Comparison of ENCODE assay signal across 26 mouse cellular contexts in genomic region chr1:189991089-189991488, GRCm38 (mm10).
DNase-seq lines count a peak whose midpoint lies in the region; ATAC-seq and TF ChIP-seq lines count a peak whose summit lies in the region.
"Had no signal": no experiment of that assay in that cellular context is flagged by ENCODE, and none has a peak within 500 bp of the region (broad histone marks: within the 10 kb centered on the region; RNA-seq: fewer than 3 reads in every experiment).

No protein-coding gene starts in this region.

- peak; percentile 35; the same call in 1 of the 2 replicates for ATAC-seq in midbrain, embryonic 11.5 days (ENCODE audit: low FRiP score)
- ATAC-seq in midbrain, embryonic 16.5 days = no peak
- ATAC-seq: activated CD4-positive, CD25-positive, alpha-beta regulatory T cell, adult 4 months; hindbrain, embryonic 16.5 days had no signal

- H3K9me3 ChIP-seq in midbrain, embryonic 11.5 days (ENCODE audit: control insufficient read depth, low read length) = no peaks in the 10 kb centered on the region
- H3K9me3 ChIP-seq in midbrain, embryonic 16.5 days (replicated peaks; ENCODE audit: control insufficient read depth, low read length, poor library complexity, severe bottlenecking) = no peaks in the 10 kb centered on the region
- H3K9me3 ChIP-seq: embryonic facial prominence, embryonic 12.5 days; heart, embryonic 13.5 days; limb, embryonic 10.5 days; limb, embryonic 15.5 days; liver, embryonic 13.5 days; neural tube, embryonic 15.5 days had no signal

- H3K9ac ChIP-seq in midbrain, embryonic 11.5 days (ENCODE audit: low read length) = no peak overlapping the region
- H3K9ac ChIP-seq in midbrain, embryonic 16.5 days (ENCODE audit: low read depth, low read length) = no peak overlapping the region
- H3K9ac ChIP-seq: embryonic facial prominence, embryonic 12.5 days; heart, embryonic 13.5 days; limb, embryonic 15.5 days; liver, embryonic 13.5 days; neural tube, embryonic 15.5 days had no signal

- no peaks in the 10 kb centered on the region for H3K79me2 ChIP-seq in myocyte (ENCODE audit: control insufficient read depth, insufficient read depth)

- no peak for TF ChIP-seq POLR2A in brain, embryonic 14.5 days (IDR thresholded peaks at IDR 0.05; ENCODE audit: borderline replicate concordance, extremely low read depth, insufficient read depth, insufficient read length, poor library complexity, severe bottlenecking)
- no peak for TF ChIP-seq POLR2A in myocyte (IDR thresholded peaks at IDR 0.05; ENCODE audit: insufficient read length, low read depth)

- no peaks in the 10 kb centered on the region for H3K36me3 ChIP-seq in midbrain, embryonic 11.5 days (ENCODE audit: control insufficient read depth, insufficient read depth, low read length)
- no peaks in the 10 kb centered on the region for H3K36me3 ChIP-seq in midbrain, embryonic 16.5 days (ENCODE audit: control insufficient read depth, insufficient read depth, low read length)
- H3K36me3 ChIP-seq in myocyte (ENCODE audit: control insufficient read depth, insufficient read depth) = no peaks in the 10 kb centered on the region
- H3K36me3 ChIP-seq: embryonic facial prominence, embryonic 12.5 days; heart, embryonic 13.5 days; limb, embryonic 10.5 days; limb, embryonic 15.5 days; liver, embryonic 13.5 days; neural tube, embryonic 15.5 days had no signal

- H3K27ac ChIP-seq in midbrain, embryonic 11.5 days (ENCODE audit: low read depth, low read length) = no peak overlapping the region
- no peak overlapping the region for H3K27ac ChIP-seq in midbrain, embryonic 16.5 days (ENCODE audit: low read length)
- H3K27ac ChIP-seq: embryonic facial prominence, embryonic 12.5 days; heart, embryonic 13.5 days; limb, embryonic 10.5 days; limb, embryonic 15.5 days; liver, embryonic 13.5 days; neural tube, embryonic 15.5 days had no signal

- H3ac ChIP-seq in myocyte (ENCODE audit: control insufficient read depth, insufficient read length) = no peak overlapping the region

- H3K4me3 ChIP-seq in midbrain, embryonic 11.5 days (ENCODE audit: low read depth, low read length) = no peak overlapping the region
- H3K4me3 ChIP-seq in midbrain, embryonic 16.5 days (ENCODE audit: low read depth, low read length) = no peak overlapping the region
- H3K4me3 ChIP-seq in myocyte = no peak overlapping the region
- H3K4me3 ChIP-seq: embryonic facial prominence, embryonic 12.5 days; heart, embryonic 13.5 days; limb, embryonic 10.5 days; limb, embryonic 15.5 days; liver, embryonic 13.5 days; neural tube, embryonic 15.5 days had no signal

- no peaks in the 10 kb centered on the region for H3K27me3 ChIP-seq in midbrain, embryonic 11.5 days (ENCODE audit: control insufficient read depth, insufficient read depth, low read length)
- no peaks in the 10 kb centered on the region for H3K27me3 ChIP-seq in midbrain, embryonic 16.5 days (ENCODE audit: control insufficient read depth, insufficient read depth, low read depth, low read length)
- H3K27me3 ChIP-seq in myocyte (ENCODE audit: control insufficient read depth, insufficient read depth, insufficient read length) = peaks cover 34% of the 10 kb centered on the region
- H3K27me3 ChIP-seq: neural tube, embryonic 15.5 days had no signal

- TF ChIP-seq CTCF in brain, embryonic 14.5 days (IDR thresholded peaks at IDR 0.05; ENCODE audit: borderline replicate concordance, extremely low read depth, insufficient read depth, insufficient read length) = no peak

- DNase-seq in heart, adult 11 months = peak; percentile 48
- DNase-seq in heart, adult 18-20 months = no peak
- DNase-seq in midbrain, embryonic 11.5 days (ENCODE audit: low spot score, missing footprints) = no peak
- DNase-seq in brain, embryonic 14.5 days (ENCODE audit: low read depth) = peak; percentile 33
- DNase-seq: adrenal gland, adult 2 months; B cell, adult 2 months; cerebellum, adult 9-10 months; embryo, embryonic 11 days; gastrocnemius, postnatal 25 days; heart, postnatal 10 days; kidney, postnatal 14 days; layer of hippocampus, adult 9-11 months; liver, embryonic 13.5 days; lung, adult 18-20 months; lung, postnatal 10 days; retina, postnatal 1 day; right cerebral cortex, postnatal 14 days had no signal

- 91% methylated on average over 3 of the region's 3 CpGs for WGBS in midbrain, embryonic 11.5 days
- WGBS in midbrain, embryonic 16.5 days = 91% methylated on average over 3 of the region's 3 CpGs

- H3K4me1 ChIP-seq in midbrain, embryonic 11.5 days (ENCODE audit: control insufficient read depth, insufficient read depth, low read length) = no peaks in the 10 kb centered on the region
- peaks cover 8% of the 10 kb centered on the region; the same call in 1 of the 2 replicates for H3K4me1 ChIP-seq in midbrain, embryonic 16.5 days (ENCODE audit: control insufficient read depth, insufficient read depth, low read length)

- H3K4me2 ChIP-seq in midbrain, embryonic 11.5 days = no peak overlapping the region
- no peak overlapping the region for H3K4me2 ChIP-seq in midbrain, embryonic 16.5 days (ENCODE audit: low read length)
- no peak overlapping the region for H3K4me2 ChIP-seq in myocyte (ENCODE audit: low read depth)
- H3K4me2 ChIP-seq: embryonic facial prominence, embryonic 12.5 days; heart, embryonic 13.5 days; limb, embryonic 15.5 days; liver, embryonic 13.5 days; neural tube, embryonic 15.5 days had no signal

TF ChIP-seq in myocyte, 11 proteins besides CTCF, POLR2A, EP300 and RAD21:
- TF ChIP-seq POLR2AphosphoS2 (IDR thresholded peaks at IDR 0.05; ENCODE audit: insufficient read length, low read depth) (no peak), USF1 (IDR thresholded peaks at IDR 0.05; ENCODE audit: low read depth) (no peak), E2F4 (IDR thresholded peaks at IDR 0.05; ENCODE audit: insufficient read depth) (no peak), MAX (IDR thresholded peaks at IDR 0.05; ENCODE audit: low read depth) (no peak), TCF3 (IDR thresholded peaks at IDR 0.05; ENCODE audit: insufficient read length, low read depth) (peak; percentile 78), MYOD1 (IDR thresholded peaks at IDR 0.05; ENCODE audit: control insufficient read depth in 1 of 3, insufficient read length in 2 of 3, low read depth in 2 of 3) (peak in 2 of 3 experiments; percentile 52 to 79), REST (IDR thresholded peaks at IDR 0.05; ENCODE audit: insufficient read depth, insufficient read length) (no peak), TCF12 (IDR thresholded peaks at IDR 0.05; ENCODE audit: insufficient read depth, poor library complexity, severe bottlenecking) (no peak), MYOG (IDR thresholded peaks at IDR 0.05; ENCODE audit: control insufficient read depth in 1 of 3, insufficient read depth in 1 of 3, insufficient read length in 2 of 3, low read depth in 2 of 3) (peak in 2 of 3 experiments; percentile 52 to 84), CEBPB (IDR thresholded peaks at IDR 0.05; ENCODE audit: insufficient read depth, poor library complexity, severe bottlenecking) (no peak), SRF (IDR thresholded peaks at IDR 0.05; ENCODE audit: control insufficient read depth, insufficient read length, low read depth) (no peak)

Comparison
In these comparisons a context has a peak if more than half of its experiments do, and no peak if none do; other contexts are left out.
1. DNase-seq: peak in heart, adult 11 months (single experiment) and brain, embryonic 14.5 days (single experiment); none in heart, adult 18-20 months (0 of 2) and midbrain, embryonic 11.5 days (single experiment).